8 mouse cellular contexts compared by ENCODE assay signal in genomic region chr13:92531237-92531636, GRCm38 (mm10). TPM values are rescaled to one million over a fixed set of nuclear protein-coding genes. Genes with fewer than 3 reads are reported as not detected.
DNase-seq lines count a peak whose midpoint lies in the region; ATAC-seq and TF ChIP-seq lines count a peak whose summit lies in the region.

No protein-coding gene starts in this region.

- peak overlapping the region; percentile 96 for H3K27ac ChIP-seq in testis, adult 2 months (ENCODE audit: control insufficient read depth, insufficient read depth, low read depth, low read length)
- no peak overlapping the region for H3K27ac ChIP-seq in liver, embryonic 14.5 days

- TF ChIP-seq EP300 in liver, embryonic 14.5 days (IDR thresholded peaks at IDR 0.05; ENCODE audit: low read depth) = no peak

- TF ChIP-seq POLR2A in testis, adult 2 months (IDR thresholded peaks at IDR 0.05; ENCODE audit: control insufficient read depth, low read depth, low read length) = no peak

- WGBS in liver, embryonic 14.5 days (ENCODE audit: insufficient replicate concordance) = 5% methylated on average over 15 of the region's 15 CpGs

- peak overlapping the region; percentile 89 for H3K4me2 ChIP-seq in liver, embryonic 14.5 days (ENCODE audit: low read depth)

- peak overlapping the region; percentile 66 for H3K9ac ChIP-seq in liver, embryonic 14.5 days (replicated peaks)

- peak overlapping the region; percentile 96 for H3K4me3 ChIP-seq in testis, adult 2 months (ENCODE audit: control insufficient read depth, low read depth, low read length)
- H3K4me3 ChIP-seq in liver, embryonic 14.5 days (ENCODE audit: insufficient read depth in 1 of 2, low read depth in 2 of 2, low read length in 2 of 2) = peak overlapping the region; percentile 74 to 82

- H3K36me3 ChIP-seq in testis, adult 2 months (ENCODE audit: control insufficient read depth, insufficient read depth, low read length) = no peaks in the 10 kb centered on the region
- H3K36me3 ChIP-seq in liver, embryonic 14.5 days (replicated peaks; ENCODE audit: control insufficient read depth, insufficient read depth, low read depth) = no peaks in the 10 kb centered on the region

- H3K9me3 ChIP-seq in liver, embryonic 14.5 days (ENCODE audit: control insufficient read depth, low read length) = no peaks in the 10 kb centered on the region

- H3K27me3 ChIP-seq in testis, adult 2 months (ENCODE audit: control insufficient read depth, insufficient read depth, low read length) = no peaks in the 10 kb centered on the region
- H3K27me3 ChIP-seq in liver, embryonic 14.5 days (ENCODE audit: control insufficient read depth, insufficient read depth, low read length) = no peaks in the 10 kb centered on the region

- ATAC-seq in cerebellum, adult (ENCODE audit: insufficient number of reproducible peaks, low FRiP score, low TSS enrichment) = peak; percentile 11; the same call in 1 of the 2 replicates
- ATAC-seq in liver, embryonic 14.5 days (ENCODE audit: insufficient read depth) = no peak

- no peak for DNase-seq in cerebellum, postnatal 10 days
- no peak for DNase-seq in testis, postnatal 10 days (ENCODE audit: low spot score)
- peak in 1 of 3 experiments; percentile 4 for DNase-seq in liver, embryonic 14.5 days (ENCODE audit: low read depth in 3 of 3, low spot score in 3 of 3)
- no peak for DNase-seq in right cerebral cortex, postnatal 14 days
- DNase-seq in layer of hippocampus, postnatal 25 days (ENCODE audit: extremely low spot score in 1 of 2, low spot score in 1 of 2) = no peak
- DNase-seq in frontal cortex, postnatal 36 days (ENCODE audit: low spot score in 2 of 2) = no peak

- TF ChIP-seq CTCF in testis, adult 2 months (IDR thresholded peaks at IDR 0.05; ENCODE audit: control insufficient read depth, insufficient read depth, insufficient replicate concordance, low read depth, low read length) = no peak
- TF ChIP-seq CTCF in liver, embryonic 14.5 days (IDR thresholded peaks at IDR 0.05; ENCODE audit: low read depth) = no peak

- no peaks in the 10 kb centered on the region; the same call in 1 of the 2 replicates for H3K4me1 ChIP-seq in testis, adult 2 months (ENCODE audit: control insufficient read depth, insufficient read depth, low read length)
- H3K4me1 ChIP-seq in liver, embryonic 14.5 days (replicated peaks; ENCODE audit: control insufficient read depth in 2 of 2, insufficient read depth in 2 of 2, low read length in 1 of 2) = peaks cover 4% of the 10 kb centered on the region in 2 experiments; a peak in 3 of 4 replicates

RNA-seq across cellular contexts. Expression of gene Zfyve16, which starts 0.6 kb away (rescaled TPM):
- 4.2 and 5.2 TPM in 2 replicates for polyA plus RNA-seq in testis, adult 2 months (2012; rRNA removed)
- 0.83 and 1.3 TPM in 2 replicates for polyA plus RNA-seq in liver, embryonic 14.5 days (2012; rRNA removed)
- polyA plus RNA-seq in liver, embryonic 14.5 days (2014; fragmentation: Nextera tagmentation; extraction: Ambion mirVana) = 1.4 and 1.5 TPM in 2 replicates
- total RNA-seq in layer of hippocampus, postnatal 25 days (2021) = 10 to 100 TPM; 15.4 to 21.7 TPM

RNA-seq across cellular contexts. Expression of gene Spz1, which starts 44.7 kb away (rescaled TPM):
- polyA plus RNA-seq in testis, adult 2 months (2012; rRNA removed) = 896 and 1,040 TPM in 2 replicates
- not detected in 2 replicates for polyA plus RNA-seq in liver, embryonic 14.5 days (2012; rRNA removed)
- polyA plus RNA-seq in liver, embryonic 14.5 days (2014; fragmentation: Nextera tagmentation; extraction: Ambion mirVana) = not detected in 2 replicates
- not detected for total RNA-seq in layer of hippocampus, postnatal 25 days (2021)

RNA-seq across cellular contexts. Expression of gene Fam151b, which starts 47.4 kb away (rescaled TPM):
- 10.5 and 11.3 TPM in 2 replicates for polyA plus RNA-seq in testis, adult 2 months (2012; rRNA removed)
- polyA plus RNA-seq in liver, embryonic 14.5 days (2012; rRNA removed) = 1.4 TPM in 2 replicates
- not detected in 2 replicates for polyA plus RNA-seq in liver, embryonic 14.5 days (2014; fragmentation: Nextera tagmentation; extraction: Ambion mirVana)
- total RNA-seq in layer of hippocampus, postnatal 25 days (2021) = 10 to 100 TPM; 10.4 to 11.6 TPM

Comparison
In these comparisons a context has a peak if more than half of its experiments do, and no peak if none do; other contexts are left out.
1. RNA of gene Spz1, which starts 44.7 kb away (polyA plus RNA-seq): 896 to 1,040 TPM in testis, adult 2 months; not detected in liver, embryonic 14.5 days; every median in the first group is over 100 times any median in the second.